Mouse (Mus musculus) embryonic facial prominence, embryonic 14.5 days (tissue): ENCODE results near the gene Gm26920. TPM values are rescaled to one million over a fixed set of nuclear protein-coding genes. Genes with fewer than 3 reads are reported as not detected.

Experiments
- ATAC-seq: fragments of 200-750 bp; cut with Nextera tagmentation; 2 replicates; pipeline ENCODE4 v1.8.0; 2017; ENCODE audit warnings: low read depth, moderate number of reproducible peaks, moderate TSS enrichment
- DNase-seq: peaks from one replicate; pipeline ENCODE4 v3.0.0-alpha.2; 2015; ENCODE audit warnings: low spot score
- H3K27ac ChIP-seq: fragments of 300-500 bp; sonication (generic); replicated peaks from 2 replicates; pipeline ENCODE4 v1.5.1; 2014; ENCODE audit warnings: low read depth, mild to moderate bottlenecking, low read length, moderate library complexity
- H3K27me3 ChIP-seq: fragments of 300-500 bp; sonication (generic); replicated peaks from 2 replicates; pipeline ENCODE4 v1.6.1; 2014; ENCODE audit warnings: low read length; ENCODE audit not compliant: control insufficient read depth, insufficient read depth
- H3K36me3 ChIP-seq: fragments of 300-500 bp; sonication (generic); 2 replicates; pipeline ENCODE4 v1.6.1; 2014; ENCODE audit warnings: low read length, mixed read lengths; ENCODE audit not compliant: control insufficient read depth, insufficient read depth
- H3K4me1 ChIP-seq: fragments of 300-500 bp; sonication (generic); 2 replicates; pipeline ENCODE4 v1.6.1; 2014; ENCODE audit warnings: antibody characterized with exemption, low read length; ENCODE audit not compliant: control insufficient read depth, insufficient read depth
- H3K4me2 ChIP-seq: fragments of 300-500 bp; sonication (generic); 2 replicates; pipeline ENCODE4 v1.6.1; 2014; ENCODE audit warnings: low read depth, mild to moderate bottlenecking, low read length, moderate library complexity, mixed read lengths
- H3K4me3 ChIP-seq: fragments of 300-500 bp; sonication (generic); 2 replicates; pipeline ENCODE4 v1.5.1; 2014; ENCODE audit warnings: low read depth, mild to moderate bottlenecking, low read length
- H3K9ac ChIP-seq: fragments of 300-500 bp; sonication (generic); 2 replicates; pipeline ENCODE4 v1.6.1; 2014; ENCODE audit warnings: low read depth, mild to moderate bottlenecking, low read length, moderate library complexity, mixed read lengths
- H3K9me3 ChIP-seq: fragments of 300-500 bp; sonication (generic); 2 replicates; pipeline ENCODE4 v1.6.1; 2016; ENCODE audit warnings: low read length; ENCODE audit not compliant: control insufficient read depth
- WGBS: fragments of 180-500 bp; shearing (Covaris S2); extraction: QIAGEN DNeasy Blood & Tissue Kit; methylation state at CpG from one replicate; pipeline ENCODE4 v1.1.7; 2014; 5-methylcytosine and 5-hydroxymethylcytosine counted together
- microRNA-seq: library from miRNA; unstranded; fragments of <30 nt; microRNA quantifications from one replicate; pipeline ENCODE4, GENCODE M21; 2016; ENCODE audit warnings: borderline number of aligned reads
- polyA plus RNA-seq: library from polyadenylated mRNA; unstranded; fragments of >200 nt; fragmentation: Nextera tagmentation; extraction: Ambion mirVana; gene quantifications from 2 replicates; pipeline ENCODE4 v1.2.1, GENCODE M21; 2014

The Gm26920 gene
- polyA plus RNA-seq, 1 experiment from 2014 or later = 1.4 TPM

DNA sequence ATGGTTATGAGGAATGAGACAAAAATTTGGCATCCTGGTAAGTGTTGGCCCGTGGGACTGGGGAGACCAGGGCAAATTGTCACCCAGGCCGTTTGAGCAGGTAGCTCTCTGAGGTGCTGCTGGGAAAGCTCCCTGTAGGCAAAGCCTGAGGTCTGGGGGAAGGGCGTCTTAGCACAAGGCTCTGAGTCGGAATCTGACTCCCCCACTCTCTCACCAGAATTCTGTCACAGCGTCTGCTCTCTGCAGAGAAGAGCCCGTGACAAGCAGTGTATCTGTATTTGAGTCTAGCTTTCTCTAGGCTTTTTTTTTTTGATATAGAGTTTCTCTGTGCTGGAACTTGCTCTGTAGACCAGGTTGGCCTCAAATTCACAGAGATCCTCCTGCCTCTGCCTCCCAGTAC is 73.0 kb downstream of the Gm26920 start:
- no peak overlapping the region for H3K4me3 ChIP-seq
- no peak overlapping the region for H3K9ac ChIP-seq
- no peak overlapping the region for H3K4me2 ChIP-seq
- no peaks in the 10 kb centered on the region for H3K27me3 ChIP-seq
- ATAC-seq (no peak), DNase-seq (no peak)
- H3K4me1 ChIP-seq = no peaks in the 10 kb centered on the region
- H3K36me3 ChIP-seq = peaks cover 80% of the 10 kb centered on the region
- no peaks in the 10 kb centered on the region for H3K9me3 ChIP-seq
- WGBS = 92% methylated on average over 6 of the region's 6 CpGs
- H3K27ac ChIP-seq = no peak overlapping the region

DNA sequence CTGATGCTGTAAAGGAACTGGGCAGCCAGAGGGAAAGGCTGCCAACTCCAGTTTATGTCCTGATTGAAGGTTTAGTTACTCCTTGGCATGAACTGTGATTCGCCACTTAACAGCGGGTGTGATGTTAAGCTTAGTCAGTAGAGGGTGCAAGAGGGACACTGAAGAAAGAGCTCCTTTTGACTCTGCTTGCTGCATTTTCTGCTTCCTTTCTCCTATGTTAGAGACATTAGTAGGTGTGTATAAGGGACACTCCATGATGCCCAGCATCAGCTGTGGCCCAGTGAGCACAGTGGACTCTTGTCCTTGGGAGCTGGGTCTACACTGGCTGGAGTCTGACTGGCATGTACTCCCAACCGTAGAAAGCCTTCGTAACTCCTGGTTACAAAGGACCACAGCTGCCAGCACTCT is 77.2 kb downstream of the Gm26920 start:
- Histone ChIP-seq H3K36me3 (peaks cover 54% of the 10 kb centered on the region), H3K27ac (no peak overlapping the region; the same call in 1 of the 2 replicates), H3K9me3 (no peaks in the 10 kb centered on the region), H3K4me2 (no peak overlapping the region), H3K9ac (no peak overlapping the region), H3K4me1 (peaks cover 17% of the 10 kb centered on the region), H3K27me3 (no peaks in the 10 kb centered on the region), H3K4me3 (no peak overlapping the region)
- WGBS = 83% methylated on average over 4 of the region's 4 CpGs
- ATAC-seq = no peak
- DNase-seq = peak; percentile 85

DNA sequence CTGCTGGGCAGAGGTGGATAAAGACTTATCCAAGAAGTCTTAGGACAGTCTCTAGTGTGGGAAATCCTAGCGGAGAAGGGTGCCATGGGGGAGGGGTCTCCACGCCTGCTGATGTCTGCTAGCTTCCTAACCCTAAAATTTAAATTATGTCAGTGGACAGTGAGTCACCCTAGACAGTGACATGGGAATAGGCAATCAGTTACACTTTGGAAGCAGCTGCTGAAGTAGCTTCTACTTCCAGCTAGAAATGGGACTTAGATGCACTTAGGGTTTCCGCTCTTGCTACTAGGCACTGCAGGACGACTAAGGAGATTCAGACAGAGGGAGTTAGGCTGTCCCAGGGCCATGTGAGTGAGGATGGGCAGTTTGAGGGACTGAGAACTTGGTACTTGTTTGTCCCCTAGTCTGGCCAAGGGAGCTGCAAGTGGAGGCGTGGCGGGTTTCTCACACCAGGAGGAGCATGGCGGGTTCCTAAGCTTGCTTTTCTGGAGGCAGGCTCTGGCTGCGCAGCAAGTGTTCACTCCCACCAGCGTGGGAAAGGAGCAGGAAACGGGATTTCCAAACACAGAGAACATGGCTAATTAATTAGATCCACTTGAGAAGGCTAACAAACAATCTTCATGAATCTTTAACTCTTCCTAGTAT is 79.5 kb downstream of the Gm26920 start:
- peaks cover 39% of the 10 kb centered on the region for H3K36me3 ChIP-seq
- H3K27ac ChIP-seq = peak overlapping the region; percentile 72

DNA sequence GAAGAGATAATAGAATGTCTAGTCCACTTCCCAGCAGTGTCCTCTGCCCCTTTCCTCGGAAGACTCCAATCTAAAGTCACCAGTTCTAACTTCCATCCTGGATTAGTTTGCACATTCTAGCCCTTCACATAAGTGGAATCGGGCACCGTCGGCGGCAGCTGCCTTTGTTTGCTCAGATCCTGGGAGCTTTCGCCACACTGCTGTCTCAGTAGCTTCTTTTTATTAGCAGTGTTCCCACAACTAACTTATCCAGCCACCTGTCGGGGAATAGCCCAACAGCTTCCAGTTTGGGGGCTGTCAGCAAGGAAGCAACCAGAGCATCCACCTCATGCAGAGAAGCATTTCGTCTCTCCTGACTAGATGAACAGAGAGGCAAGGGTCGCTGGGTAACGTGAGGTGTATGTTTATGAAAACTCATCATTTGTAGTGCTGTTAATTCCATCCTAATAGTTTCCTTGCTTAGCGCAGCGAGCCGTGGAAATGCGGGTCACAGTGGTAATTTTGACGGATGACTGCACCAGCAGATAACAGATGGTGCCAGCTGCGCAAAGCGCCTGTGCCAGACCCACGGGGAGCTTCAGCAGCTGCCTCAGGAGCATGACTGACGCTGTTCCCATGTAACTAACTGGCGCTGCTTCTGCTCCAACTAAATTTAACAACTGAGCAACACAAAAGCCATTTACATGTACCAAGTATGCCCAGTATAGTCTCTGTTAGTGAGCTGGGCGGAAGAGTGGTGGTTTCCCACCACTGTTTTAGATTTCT is 80.7 kb downstream of the Gm26920 start:
- ATAC-seq (peak; percentile 76), DNase-seq (peak; percentile 91)
- H3K36me3 ChIP-seq = peaks cover 37% of the 10 kb centered on the region
- H3K4me1 ChIP-seq = peaks cover 19% of the 10 kb centered on the region
- H3K9ac ChIP-seq = no peak overlapping the region
- H3K9me3 ChIP-seq = no peaks in the 10 kb centered on the region
- no peak overlapping the region; the same call in 1 of the 2 replicates for H3K4me2 ChIP-seq
- H3K4me3 ChIP-seq = no peak overlapping the region
- H3K27me3 ChIP-seq = no peaks in the 10 kb centered on the region
- WGBS = 60% methylated on average over 21 of the region's 21 CpGs
- peak overlapping the region; percentile 77 for H3K27ac ChIP-seq

More for the DNA sequence above, 79.5 kb downstream of the Gm26920 start:
- H3K4me2 ChIP-seq = no peak overlapping the region
- ATAC-seq (no peak; the same call in 1 of the 2 replicates), DNase-seq (peak; percentile 49)
- H3K4me3 ChIP-seq = no peak overlapping the region
- peak overlapping the region; percentile 14; the same call in 1 of the 2 replicates for H3K9ac ChIP-seq
- peaks cover 19% of the 10 kb centered on the region for H3K4me1 ChIP-seq
- H3K27me3 ChIP-seq = no peaks in the 10 kb centered on the region
- no peaks in the 10 kb centered on the region for H3K9me3 ChIP-seq
- 60% methylated on average over 10 of the region's 10 CpGs for WGBS

DNA sequence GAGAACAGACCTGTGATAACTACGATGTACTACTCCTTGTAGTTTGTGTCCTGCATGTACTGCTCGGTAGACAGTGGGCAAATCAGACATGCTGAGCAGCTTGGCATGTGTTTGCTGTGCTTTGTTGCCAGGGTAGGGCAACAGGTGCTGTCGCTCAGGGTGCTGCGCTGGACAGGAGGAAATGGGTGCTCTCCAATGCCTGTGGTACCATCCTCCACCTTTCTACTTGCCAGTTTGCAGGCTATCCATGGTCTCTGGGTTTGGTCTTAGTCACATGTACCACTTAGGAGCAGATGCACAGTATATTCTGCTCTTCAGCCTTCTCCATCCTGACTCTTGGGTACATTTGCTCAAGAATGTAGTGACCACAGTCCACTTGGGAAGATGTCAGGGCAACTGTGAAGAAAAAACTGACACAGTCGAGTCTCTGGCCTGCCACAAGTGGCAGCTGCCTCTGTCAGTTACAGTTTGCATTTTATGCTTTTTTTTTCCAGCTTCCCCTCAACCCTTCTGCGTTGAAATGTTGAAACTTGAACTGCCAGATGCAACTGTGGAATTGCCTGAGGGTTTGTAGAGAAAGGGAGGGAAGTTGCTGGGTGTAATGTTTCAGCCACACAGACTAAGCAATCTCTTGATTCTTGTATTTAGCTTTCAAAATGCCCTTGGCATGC is 82.1 kb downstream of the Gm26920 start:
- H3K36me3 ChIP-seq = peaks cover 34% of the 10 kb centered on the region; the same call in 1 of the 2 replicates
- H3K9me3 ChIP-seq = no peaks in the 10 kb centered on the region
- H3K9ac ChIP-seq = no peak overlapping the region
- no peak overlapping the region for H3K4me2 ChIP-seq
- H3K4me1 ChIP-seq = peaks cover 19% of the 10 kb centered on the region
- H3K27me3 ChIP-seq = no peaks in the 10 kb centered on the region
- 27% methylated on average over 4 of the region's 6 CpGs for WGBS
- ATAC-seq (peak; percentile 46), DNase-seq (peak; percentile 93)
- peak overlapping the region; percentile 77 for H3K27ac ChIP-seq
- H3K4me3 ChIP-seq = no peak overlapping the region

DNA sequence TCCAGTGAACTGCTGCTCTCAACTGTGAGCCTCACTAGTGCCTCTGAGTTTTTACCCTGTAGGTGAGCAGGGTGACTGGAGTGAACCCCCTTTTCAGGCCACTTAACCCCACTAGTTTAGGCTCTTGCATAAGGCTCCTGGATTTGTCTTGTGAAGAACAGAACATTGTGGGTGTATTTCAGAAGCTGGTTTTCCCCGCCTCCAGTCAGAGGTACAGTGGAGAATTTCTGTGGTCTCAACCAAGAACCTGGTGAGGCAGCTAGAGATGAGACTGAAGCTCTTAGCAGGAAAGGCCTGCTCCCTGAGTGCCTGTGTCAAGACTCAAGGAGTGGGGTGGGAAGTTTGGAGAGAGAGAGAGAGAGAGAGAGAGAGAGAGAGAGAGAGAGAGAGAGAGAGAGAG is 82.6 kb downstream of the Gm26920 start:
- H3K36me3 ChIP-seq = peaks cover 37% of the 10 kb centered on the region
- no peaks in the 10 kb centered on the region for H3K9me3 ChIP-seq
- 93% methylated on average over 1 of the region's 1 CpGs for WGBS
- H3K27me3 ChIP-seq = no peaks in the 10 kb centered on the region
- H3K4me3 ChIP-seq = no peak overlapping the region
- peak overlapping the region; percentile 77 for H3K27ac ChIP-seq
- no peak for ATAC-seq
- H3K9ac ChIP-seq = no peak overlapping the region
- no peak overlapping the region for H3K4me2 ChIP-seq
- no peak for DNase-seq
- peaks cover 19% of the 10 kb centered on the region for H3K4me1 ChIP-seq

Small RNA genes lying within 50 kb of the gene (microRNA-seq; reads per million reads assigned to microRNA genes)
- not detected for gene Gm23368

Other genes starting within 250 kb of the Gm26920 start
- gene Zfp940, start 236.7 kb downstream of the Gm26920 start, polyA plus RNA-seq = 3.6 and 4.4 TPM in 2 replicates
- gene Zfp420, start 230.4 kb downstream of the Gm26920 start, polyA plus RNA-seq = 6.4 and 7.1 TPM in 2 replicates
- 12.0 and 13.7 TPM in 2 replicates for gene Zfp27, start 183.8 kb downstream of the Gm26920 start, polyA plus RNA-seq
- 9.9 and 10.1 TPM in 2 replicates for gene Zfp383, start 182.2 kb downstream of the Gm26920 start, polyA plus RNA-seq
- 8.9 and 10.3 TPM in 2 replicates for gene Zfp74, start 136.3 kb downstream of the Gm26920 start, polyA plus RNA-seq
- gene Zfp568, start 106.5 kb downstream of the Gm26920 start, polyA plus RNA-seq = 29.5 and 29.9 TPM in 2 replicates
- 4.4 and 6.4 TPM in 2 replicates for gene Zfp14, start 39.0 kb downstream of the Gm26920 start, polyA plus RNA-seq
- 6.4 and 7.0 TPM in 2 replicates for gene Zfp82, start 17.5 kb downstream of the Gm26920 start, polyA plus RNA-seq
- 7.9 and 11.2 TPM in 2 replicates for gene Zfp566, start 117 bp upstream of the Gm26920 start, polyA plus RNA-seq
- gene Zfp260, start 4.4 kb upstream of the Gm26920 start, polyA plus RNA-seq = 136 and 141 TPM in 2 replicates
- 5.8 and 6.5 TPM in 2 replicates for gene Zfp382, start 31.5 kb upstream of the Gm26920 start, polyA plus RNA-seq
- 18.1 and 18.4 TPM in 2 replicates for gene Zfp146, start 79.3 kb upstream of the Gm26920 start, polyA plus RNA-seq
- gene Cox7a1, start 93.7 kb upstream of the Gm26920 start, polyA plus RNA-seq = 7.4 and 17.0 TPM in 2 replicates
- 96.4 and 107 TPM in 2 replicates for gene Capns1, start 108.4 kb upstream of the Gm26920 start, polyA plus RNA-seq
- 172 and 180 TPM in 2 replicates for gene Polr2i, start 141.5 kb upstream of the Gm26920 start, polyA plus RNA-seq
- gene Tbcb, start 141.9 kb upstream of the Gm26920 start, polyA plus RNA-seq = 166 and 169 TPM in 2 replicates
- 1.1 and 1.4 TPM in 2 replicates for gene Ovol3, start 145.3 kb upstream of the Gm26920 start, polyA plus RNA-seq
- 0.22 and 0.28 TPM in 2 replicates for gene Thap8, start 189.7 kb upstream of the Gm26920 start, polyA plus RNA-seq
- 7.5 and 7.7 TPM in 2 replicates for gene Wdr62, start 190.0 kb upstream of the Gm26920 start, polyA plus RNA-seq
- gene Clip3, start 201.3 kb upstream of the Gm26920 start, polyA plus RNA-seq = 51.8 and 58.1 TPM in 2 replicates
- gene Alkbh6, start 218.3 kb upstream of the Gm26920 start, polyA plus RNA-seq = 69.4 and 72.3 TPM in 2 replicates
- gene Syne4, start 224.4 kb upstream of the Gm26920 start, polyA plus RNA-seq = 25.4 and 35.4 TPM in 2 replicates
- not detected in 2 replicates for gene E130208F15Rik, start 231.3 kb upstream of the Gm26920 start, polyA plus RNA-seq
- 18.8 and 19.5 TPM in 2 replicates for gene Sdhaf1, start 233.5 kb upstream of the Gm26920 start, polyA plus RNA-seq